Mouse (Mus musculus): Measurements from ENCODE around the gene Htr3b.

GRCm38 (mm10) chr9:48916011-48916788 lies 48.6 kb downstream of the Htr3b start:
- TF ChIP-seq POLR2A (IDR thresholded peaks at IDR 0.05; ENCODE audit: low read depth, low read length): no peak
- TF ChIP-seq CTCF (IDR thresholded peaks at IDR 0.05; ENCODE audit: extremely low read depth, insufficient read depth, insufficient read length, insufficient replicate concordance): no peak
